Mouse (Mus musculus) hematopoietic multipotent progenitor cell, adult 10-12 weeks (in vitro differentiated cells): Measurements from ENCODE around the gene Cracr2b. TPM values are rescaled to one million over a fixed set of nuclear protein-coding genes. Genes with fewer than 3 reads are reported as not detected.

ENCODE experiments used
- polyA plus RNA-seq: library from polyadenylated mRNA; stranded (reverse); fragments of >175 nt; gene quantifications from 2 replicates; pipeline ENCODE4 v1.2.3, GENCODE M21; 2012; ENCODE audit warnings: low replicate concordance

Gene Cracr2b
- 4.4 and 5.5 TPM in 2 replicates for polyA plus RNA-seq

DNA sequence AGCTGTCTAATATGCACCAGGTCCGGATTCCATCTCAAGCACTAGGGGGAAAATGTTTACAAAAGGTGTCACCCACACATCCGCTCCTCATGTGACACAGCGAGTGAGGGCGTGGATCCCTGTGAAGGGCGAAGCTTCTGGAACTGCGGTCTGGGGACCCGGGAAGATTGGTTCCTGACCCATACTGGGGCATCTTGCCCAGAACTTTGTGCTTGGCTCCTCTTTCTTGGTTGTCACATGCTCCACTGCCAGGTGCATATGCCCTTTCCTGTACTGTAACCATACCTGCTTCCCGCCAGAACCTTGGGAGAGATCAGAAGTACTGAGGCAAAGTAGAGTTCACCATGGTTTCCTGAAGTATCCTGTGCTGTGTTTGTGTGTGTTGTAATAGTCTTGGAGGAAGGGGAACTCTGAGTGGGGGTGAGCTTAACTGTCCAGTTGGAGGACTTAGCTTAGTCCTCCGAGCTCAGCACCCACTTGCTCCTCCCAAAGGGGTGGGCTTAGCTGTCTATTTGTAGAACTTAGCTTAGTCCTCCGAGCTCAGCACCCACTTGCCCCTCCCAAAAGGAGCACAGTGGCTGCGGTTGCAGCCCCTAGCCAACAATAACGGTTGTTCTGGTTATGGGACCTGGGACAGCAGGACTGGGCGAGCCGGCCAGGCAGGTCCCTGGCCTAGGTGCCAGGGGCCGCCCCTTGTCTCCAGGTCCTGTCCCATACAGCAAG is at the start of gene Cracr2b:
Cracr2b (plus strand) TSS at position 704 of the 723 bp plus-strand sequence.

GRCm38 (mm10) chr7:141413809-141414584 is 46.9 kb upstream of the Cracr2b start, which contains the start of gene Gatd1:
Gene Gatd1, minus strand, starts transcription at chr7:141414136.

GRCm38 (mm10) chr7:141429310-141429709 is 31.6 kb upstream of the Cracr2b start, which contains the start of gene Cend1:
Gene Cend1, minus strand, starts transcription at chr7:141429491.

DNA sequence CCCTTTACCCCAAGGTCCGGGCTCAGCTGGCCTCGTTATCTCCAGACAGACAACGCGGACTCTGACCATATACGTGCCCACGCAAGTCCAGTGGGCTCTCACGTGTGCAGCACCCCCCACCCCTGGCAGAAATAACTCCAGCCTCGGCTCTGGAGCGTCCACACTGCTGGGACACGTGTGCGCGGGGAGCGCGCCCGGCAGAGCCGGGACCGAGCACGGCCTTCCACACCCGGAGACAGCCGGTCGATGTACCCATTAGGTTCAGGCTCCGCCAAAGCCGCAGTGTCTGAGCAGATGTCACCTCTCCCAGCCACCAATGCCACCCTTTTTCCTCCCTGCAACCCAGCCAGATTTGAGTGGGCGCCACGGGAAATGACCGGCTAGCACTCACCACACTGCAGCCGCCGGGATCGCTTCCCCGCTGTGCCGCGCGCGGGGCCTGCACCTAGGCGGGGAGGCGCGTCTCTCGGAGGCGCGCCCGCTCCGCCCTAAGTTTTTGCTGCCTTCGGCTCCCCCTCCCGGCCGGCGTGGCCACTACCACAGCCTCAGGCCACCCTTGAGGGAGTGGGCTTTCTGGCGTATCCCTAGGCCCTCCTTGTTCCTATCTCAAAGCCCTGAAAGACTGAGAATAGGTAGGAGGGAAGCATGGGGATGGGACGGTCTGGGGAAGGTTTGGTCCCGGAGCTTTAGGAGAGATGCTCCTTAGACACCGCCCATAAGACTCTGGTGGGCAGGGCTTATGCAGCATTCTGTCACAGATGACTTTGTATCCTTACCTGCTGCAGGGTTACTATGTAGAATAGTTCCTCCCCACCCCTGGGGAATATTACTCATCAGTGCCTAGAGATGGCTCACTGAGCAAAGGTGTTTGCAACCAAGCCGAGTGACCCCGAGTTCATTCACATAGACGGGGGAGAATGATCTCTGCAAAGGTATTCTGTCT is 23.4 kb upstream of the Cracr2b start, which contains the start of gene Slc25a22:
Slc25a22 (minus strand) TSS at position 715 of the 943 bp plus-strand sequence.

DNA sequence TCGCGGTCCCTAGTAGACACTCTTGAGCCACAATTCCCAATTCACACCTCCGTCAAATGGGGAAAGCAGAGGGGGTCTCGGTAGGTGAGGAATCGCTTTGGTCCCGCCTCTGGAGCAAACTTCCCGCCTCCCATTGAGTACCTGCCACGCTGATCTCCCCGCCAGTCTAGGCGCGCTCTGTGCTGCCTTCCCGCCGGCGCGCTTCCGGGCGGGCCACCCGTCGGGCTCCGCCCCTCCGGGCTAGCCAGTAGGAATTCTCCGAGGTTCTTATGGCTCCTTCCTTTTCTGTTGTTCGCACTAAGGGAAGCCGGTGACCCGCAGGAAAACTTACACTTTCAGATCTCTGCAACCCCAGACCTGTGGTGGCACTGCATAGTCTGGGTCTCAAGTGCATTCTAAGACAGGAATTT is 17.1 kb upstream of the Cracr2b start, which contains the start of gene Pidd1:
Pidd1 (minus strand) TSS at position 198 of the 410 bp plus-strand sequence.

DNA sequence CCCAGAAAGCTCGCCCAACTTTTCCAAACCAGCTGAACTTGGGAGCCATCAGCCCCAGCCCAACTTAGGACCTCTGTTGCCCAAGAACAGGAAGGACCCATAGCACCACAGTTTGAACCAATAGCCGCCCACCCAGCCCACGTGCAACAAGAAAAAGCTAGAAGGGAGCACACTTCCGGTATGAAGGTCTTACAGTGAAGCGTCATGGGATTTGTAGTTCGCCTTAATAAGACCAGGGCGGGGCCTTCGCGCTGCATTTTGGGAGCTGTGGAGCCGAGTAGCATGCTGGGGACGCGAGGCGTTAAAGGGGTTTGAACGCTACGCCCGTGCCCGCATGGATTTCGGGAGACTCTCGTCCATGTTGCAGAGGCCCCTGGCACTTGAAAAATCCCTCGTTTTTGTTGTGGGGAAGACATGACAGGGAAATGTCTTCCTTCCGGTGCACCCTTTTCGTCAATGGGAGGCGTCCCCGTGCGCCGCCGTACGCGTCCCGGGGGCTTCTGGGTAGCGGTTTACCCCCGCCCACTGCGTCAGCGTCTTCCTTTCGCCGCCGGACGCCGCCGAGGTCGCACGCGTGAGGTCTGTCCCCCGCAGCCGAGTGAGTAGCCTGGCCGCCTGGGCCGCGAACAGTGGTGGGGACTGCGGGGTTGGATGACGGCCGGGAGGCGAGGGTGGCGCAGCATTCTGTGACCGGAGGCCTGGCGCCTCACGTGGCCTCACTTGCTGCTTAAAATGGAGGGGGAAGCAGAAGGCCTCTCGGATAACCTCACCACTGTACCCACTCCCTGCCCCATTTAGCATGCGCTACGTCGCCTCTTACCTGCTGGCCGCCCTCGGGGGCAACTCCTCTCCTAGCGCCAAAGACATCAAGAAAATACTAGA is 13.5 kb upstream of the Cracr2b start, which contains the start of gene Rplp2:
Rplp2 (plus strand) TSS at position 261 of the 882 bp plus-strand sequence.

GRCm38 (mm10) chr7:141454967-141455551 is 5.8 kb upstream of the Cracr2b start, which contains the start of gene Pnpla2:
Gene Pnpla2, plus strand, starts transcription at chr7:141455198.

DNA sequence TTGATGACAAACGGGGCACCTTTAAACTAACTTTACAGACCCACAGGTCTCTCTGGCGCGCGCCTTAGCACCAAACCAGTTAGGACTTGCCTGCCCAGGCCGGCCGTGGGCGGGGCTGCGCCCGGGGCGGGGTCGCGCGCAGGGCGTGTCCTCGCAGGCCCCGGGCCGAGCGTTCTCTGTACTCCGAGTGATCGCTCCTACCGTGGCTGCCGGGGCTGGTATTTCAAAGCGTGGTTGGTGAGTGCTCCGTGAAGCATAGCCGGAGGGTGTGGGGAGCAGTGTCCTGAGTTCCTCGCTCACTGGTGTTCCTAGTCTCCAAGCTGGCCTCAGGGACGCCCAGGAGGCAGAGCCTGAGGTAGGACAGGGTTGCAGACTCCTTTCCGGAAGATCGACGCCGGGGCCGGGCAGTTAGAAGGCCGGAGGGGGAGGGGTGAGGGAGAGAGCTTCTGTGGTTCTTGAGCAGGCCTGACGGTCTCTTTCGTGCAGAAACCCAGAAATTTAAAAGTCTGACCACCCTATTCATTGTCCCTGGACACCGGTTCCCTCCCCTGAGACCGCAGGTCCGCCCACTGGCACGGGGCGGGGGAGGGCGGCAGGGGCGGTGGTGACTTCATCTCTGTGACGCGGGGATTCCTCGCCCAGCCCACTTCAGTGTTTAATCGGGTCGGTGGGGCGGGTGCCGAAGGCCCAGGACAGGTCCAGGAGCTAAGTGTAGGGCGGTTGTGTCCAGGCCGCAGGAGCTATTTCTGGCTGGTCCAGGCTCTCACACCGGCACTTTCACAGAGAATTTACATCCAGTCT is 6.5 kb downstream of the Cracr2b start, which contains the start of gene Cd151:
Cd151 (plus strand) TSS at position 163 of the 801 bp plus-strand sequence.

DNA sequence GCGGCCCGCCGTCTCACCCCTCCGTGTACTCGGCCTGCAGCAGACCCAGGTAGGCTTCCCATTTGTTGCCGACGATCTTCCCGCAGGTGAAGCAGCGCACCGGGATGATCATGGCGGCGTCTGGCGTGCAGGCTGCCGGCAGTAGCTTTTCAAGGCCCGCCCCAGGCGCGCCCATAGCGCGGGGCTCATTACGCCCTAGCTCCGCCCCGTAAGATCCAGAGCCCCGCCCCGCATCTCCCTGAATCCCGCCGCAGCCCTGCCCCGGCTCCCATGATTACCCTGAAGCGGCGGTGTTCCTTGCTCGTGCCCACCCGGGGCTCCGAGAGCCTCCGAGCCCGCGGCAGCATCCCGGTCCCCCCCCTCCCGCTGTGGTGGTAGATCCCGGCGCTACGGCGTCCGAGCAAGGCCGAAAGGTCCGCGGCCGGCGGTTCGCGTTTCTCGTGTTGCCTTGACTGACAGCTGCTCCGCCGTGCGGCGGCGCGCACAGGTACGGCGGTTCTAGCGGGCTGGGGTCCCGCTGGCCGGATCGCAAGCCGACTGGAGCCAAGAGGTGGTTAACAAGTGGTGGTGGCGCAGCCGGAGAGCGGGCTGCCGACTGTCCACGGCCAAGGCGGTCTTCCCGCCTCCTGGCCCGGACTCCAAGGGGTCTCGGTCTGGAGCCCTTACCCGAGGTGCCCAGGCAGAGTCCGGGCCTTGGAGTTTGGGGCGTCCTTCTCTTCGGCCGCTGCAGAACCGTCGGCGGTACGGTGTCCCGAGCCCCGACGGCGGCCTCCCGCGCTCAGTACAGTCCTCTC is 14.3 kb downstream of the Cracr2b start, which contains the start of the genes Polr2l and Tspan4:
Polr2l (minus strand) TSS at position 122 of the 794 bp plus-strand sequence.
Tspan4 (plus strand) TSS at position 230 of the 794 bp plus-strand sequence.

Other genes starting within 250 kb of the Cracr2b start
- gene Lmntd2, start 247.0 kb upstream of the Cracr2b start, polyA plus RNA-seq, result 4.7 and 9.3 TPM in 2 replicates
- 18.6 and 26.2 TPM in 2 replicates for gene Rassf7, start 245.2 kb upstream of the Cracr2b start, polyA plus RNA-seq
- 119 and 133 TPM in 2 replicates for gene Phrf1, start 232.3 kb upstream of the Cracr2b start, polyA plus RNA-seq
- 136 and 455 TPM in 2 replicates for gene Irf7, start 194.6 kb upstream of the Cracr2b start, polyA plus RNA-seq
- gene Cdhr5, start 184.3 kb upstream of the Cracr2b start, polyA plus RNA-seq, result 0.06 and 0.34 TPM in 2 replicates
- 0.21 TPM in 1 of 2 replicates, not detected in the other for gene Sct, start 182.0 kb upstream of the Cracr2b start, polyA plus RNA-seq
- 0.11 TPM in 1 of 2 replicates, not detected in the other for gene Drd4, start 169.1 kb upstream of the Cracr2b start, polyA plus RNA-seq
- 16.9 and 54.5 TPM in 2 replicates for gene Deaf1, start 133.4 kb upstream of the Cracr2b start, polyA plus RNA-seq
- 23.7 and 40.6 TPM in 2 replicates for gene Tmem80, start 133.4 kb upstream of the Cracr2b start, polyA plus RNA-seq
- gene Eps8l2, start 122.2 kb upstream of the Cracr2b start, polyA plus RNA-seq, result 0.34 and 0.65 TPM in 2 replicates
- gene Taldo1, start 68.9 kb upstream of the Cracr2b start, polyA plus RNA-seq, result 33.5 and 307 TPM in 2 replicates
- 9.9 and 18.8 TPM in 2 replicates for gene Gatd1, start 47.0 kb upstream of the Cracr2b start, polyA plus RNA-seq
- gene Cend1, start 31.6 kb upstream of the Cracr2b start, polyA plus RNA-seq, result 0.10 TPM in 1 of 2 replicates, not detected in the other
- 66.0 and 111 TPM in 2 replicates for gene Slc25a22, start 23.2 kb upstream of the Cracr2b start, polyA plus RNA-seq
- gene Pidd1, start 17.1 kb upstream of the Cracr2b start, polyA plus RNA-seq, result 11.3 and 32.9 TPM in 2 replicates
- 3,922 and 5,182 TPM in 2 replicates for gene Rplp2, start 13.7 kb upstream of the Cracr2b start, polyA plus RNA-seq
- 122 and 166 TPM in 2 replicates for gene Pnpla2, start 5.9 kb upstream of the Cracr2b start, polyA plus RNA-seq
- gene Cd151, start 6.3 kb downstream of the Cracr2b start, polyA plus RNA-seq, result 7.4 and 23.0 TPM in 2 replicates
- 22.1 and 24.5 TPM in 2 replicates for gene Polr2l, start 14.0 kb downstream of the Cracr2b start, polyA plus RNA-seq
- gene Tspan4, start 14.1 kb downstream of the Cracr2b start, polyA plus RNA-seq, result 5.9 and 14.9 TPM in 2 replicates
- gene Chid1, start 78.8 kb downstream of the Cracr2b start, polyA plus RNA-seq, result 11.4 and 11.9 TPM in 2 replicates
- gene Ap2a2, start 101.1 kb downstream of the Cracr2b start, polyA plus RNA-seq, result 28.5 and 29.5 TPM in 2 replicates
- gene Muc6, start 194.2 kb downstream of the Cracr2b start, polyA plus RNA-seq, result 0.01 TPM in 2 replicates
- 0.03 and 0.10 TPM in 2 replicates for gene Muc2, start 229.2 kb downstream of the Cracr2b start, polyA plus RNA-seq